Mouse (Mus musculus): ENCODE results near the gene Gnat2. TPM values are rescaled to one million over a fixed set of nuclear protein-coding genes. Genes with fewer than 3 reads are reported as not detected.

The Gnat2 gene
- total and polyA plus RNA-seq, 2 experiments from 2014 or later = 1.1 TPM; not detected in 1

GRCm38 (mm10) chr3:108082251-108082875, 10.2 kb upstream of the Gnat2 start:
- Histone ChIP-seq H3K9ac (replicated peaks; ENCODE audit: low read depth, low read length) (peak overlapping the region; percentile 17; the same call in 1 of the 2 replicates), H3K9me3 (replicated peaks; ENCODE audit: control insufficient read depth, low read length) (no peaks in the 10 kb centered on the region), H3K36me3 (replicated peaks; ENCODE audit: control insufficient read depth, insufficient read depth, low read length) (peaks cover 33% of the 10 kb centered on the region), H3K27me3 (ENCODE audit: control insufficient read depth, insufficient read depth, low read length) (no peaks in the 10 kb centered on the region), H3K4me2 (ENCODE audit: low read depth, low read length) (peak overlapping the region; percentile 40), H3K4me3 (ENCODE audit: low read depth, low read length) (no peak overlapping the region; the same call in 1 of the 2 replicates), H3K4me1 (ENCODE audit: control insufficient read depth, insufficient read depth) (peaks cover 37% of the 10 kb centered on the region), H3K27ac (ENCODE audit: low read depth) (peak overlapping the region; percentile 44)
- WGBS = 71% methylated on average over 1 of the region's 1 CpGs
- no peak for TF ChIP-seq CTCF (IDR thresholded peaks at IDR 0.05; ENCODE audit: low read depth)
- no peak for TF ChIP-seq EP300 (IDR thresholded peaks at IDR 0.05; ENCODE audit: low read depth)
- no peak for ATAC-seq (ENCODE audit: insufficient read depth, low read depth)
- DNase-seq (ENCODE audit: low spot score) = no peak

- Histone ChIP-seq H3K4me2 (ENCODE audit: low read depth, low read length) (no peak overlapping the region), H3K27me3 (ENCODE audit: control insufficient read depth, insufficient read depth, low read length) (no peaks in the 10 kb centered on the region), H3K9ac (replicated peaks; ENCODE audit: low read depth, low read length) (no peak overlapping the region), H3K36me3 (replicated peaks; ENCODE audit: control insufficient read depth, insufficient read depth, low read length) (peaks cover 25% of the 10 kb centered on the region; the same call in 1 of the 2 replicates), H3K4me1 (ENCODE audit: control insufficient read depth, insufficient read depth) (peaks cover 37% of the 10 kb centered on the region), H3K27ac (ENCODE audit: low read depth) (0 out of 2 replicates have a peak overlapping the region, but pooled peaks have one; percentile 44), H3K4me3 (ENCODE audit: low read depth, low read length) (no peak overlapping the region), H3K9me3 (replicated peaks; ENCODE audit: control insufficient read depth, low read length) (no peaks in the 10 kb centered on the region)
- no peak for TF ChIP-seq EP300 (IDR thresholded peaks at IDR 0.05; ENCODE audit: low read depth)
- TF ChIP-seq CTCF (IDR thresholded peaks at IDR 0.05; ENCODE audit: low read depth) = no peak
- DNase-seq (ENCODE audit: low spot score) = no peak
- 32% methylated on average over 2 of the region's 2 CpGs for WGBS
- no peak for ATAC-seq (ENCODE audit: insufficient read depth, low read depth)
Observed at GRCm38 (mm10) chr3:108083161-108083560, 9.4 kb upstream of the Gnat2 start.

- H3K27ac ChIP-seq (ENCODE audit: low read depth) = no peak overlapping the region
- WGBS = 60% methylated on average over 4 of the region's 4 CpGs
- peaks cover 17% of the 10 kb centered on the region; the same call in 1 of the 2 replicates for H3K36me3 ChIP-seq (replicated peaks; ENCODE audit: control insufficient read depth, insufficient read depth, low read length)
- no peak for TF ChIP-seq CTCF (IDR thresholded peaks at IDR 0.05; ENCODE audit: low read depth)
- H3K4me3 ChIP-seq (ENCODE audit: low read depth, low read length) = no peak overlapping the region
- no peak for DNase-seq (ENCODE audit: low spot score)
- H3K9me3 ChIP-seq (replicated peaks; ENCODE audit: control insufficient read depth, low read length) = no peaks in the 10 kb centered on the region
- H3K4me1 ChIP-seq (ENCODE audit: control insufficient read depth, insufficient read depth) = peaks cover 37% of the 10 kb centered on the region
- H3K4me2 ChIP-seq (ENCODE audit: low read depth, low read length) = peak overlapping the region; percentile 98; the same call in 1 of the 2 replicates
- no peak for ATAC-seq (ENCODE audit: insufficient read depth, low read depth)
- no peaks in the 10 kb centered on the region for H3K27me3 ChIP-seq (ENCODE audit: control insufficient read depth, insufficient read depth, low read length)
- no peak overlapping the region for H3K9ac ChIP-seq (replicated peaks; ENCODE audit: low read depth, low read length)
Observed at GRCm38 (mm10) chr3:108083904-108084407, 8.6 kb upstream of the Gnat2 start.

- Histone ChIP-seq H3K27me3 (ENCODE audit: control insufficient read depth, insufficient read depth, low read length) (no peaks in the 10 kb centered on the region), H3K4me1 (ENCODE audit: control insufficient read depth, insufficient read depth) (peaks cover 37% of the 10 kb centered on the region), H3K9me3 (replicated peaks; ENCODE audit: control insufficient read depth, low read length) (no peaks in the 10 kb centered on the region), H3K36me3 (replicated peaks; ENCODE audit: control insufficient read depth, insufficient read depth, low read length) (0 out of 2 replicates have a peak, but pooled peaks cover 10% of the 10 kb centered on the region), H3K9ac (replicated peaks; ENCODE audit: low read depth, low read length) (peak overlapping the region; percentile 12; the same call in 1 of the 2 replicates), H3K4me3 (ENCODE audit: low read depth, low read length) (peak overlapping the region; percentile 58), H3K27ac (ENCODE audit: low read depth) (peak overlapping the region; percentile 86), H3K4me2 (ENCODE audit: low read depth, low read length) (peak overlapping the region; percentile 98)
- 14% methylated on average over 13 of the region's 13 CpGs for WGBS
- DNase-seq (ENCODE audit: low spot score) (no peak), ATAC-seq (ENCODE audit: insufficient read depth, low read depth) (no peak)
- TF ChIP-seq CTCF (IDR thresholded peaks at IDR 0.05; ENCODE audit: low read depth) (no peak), EP300 (IDR thresholded peaks at IDR 0.05; ENCODE audit: low read depth) (no peak)
Observed at GRCm38 (mm10) chr3:108084767-108085270, 7.8 kb upstream of the Gnat2 start.

GRCm38 (mm10) chr3:108085281-108085720, 7.3 kb upstream of the Gnat2 start:
- 0% methylated on average over 14 of the region's 14 CpGs for WGBS
- Histone ChIP-seq H3K9ac (replicated peaks; ENCODE audit: low read depth, low read length) (peak overlapping the region; percentile 53), H3K4me1 (ENCODE audit: control insufficient read depth, insufficient read depth) (peaks cover 37% of the 10 kb centered on the region), H3K9me3 (replicated peaks; ENCODE audit: control insufficient read depth, low read length) (no peaks in the 10 kb centered on the region), H3K36me3 (replicated peaks; ENCODE audit: control insufficient read depth, insufficient read depth, low read length) (0 out of 2 replicates have a peak, but pooled peaks cover 6% of the 10 kb centered on the region), H3K27me3 (ENCODE audit: control insufficient read depth, insufficient read depth, low read length) (no peaks in the 10 kb centered on the region), H3K27ac (ENCODE audit: low read depth) (peak overlapping the region; percentile 86), H3K4me3 (ENCODE audit: low read depth, low read length) (peak overlapping the region; percentile 58), H3K4me2 (ENCODE audit: low read depth, low read length) (peak overlapping the region; percentile 98)
- no peak; the same call in 1 of the 2 replicates for TF ChIP-seq EP300 (IDR thresholded peaks at IDR 0.05; ENCODE audit: low read depth)
- no peak for TF ChIP-seq CTCF (IDR thresholded peaks at IDR 0.05; ENCODE audit: low read depth)
- peak; percentile 90 for DNase-seq (ENCODE audit: low spot score)
- ATAC-seq (ENCODE audit: insufficient read depth, low read depth) = peak; percentile 80
